Mouse (Mus musculus) liver, embryonic 16.5 days (tissue): Measurements from ENCODE around the gene Lyz1. TPM values are rescaled to one million over a fixed set of nuclear protein-coding genes. Genes with fewer than 3 reads are reported as not detected.
"Not testable (repeated sequence)": the region's sequence is repeated elsewhere in the genome, so short reads cannot be mapped to it uniquely, and the experiment has no call there.

ENCODE experiments used
- ATAC-seq: fragments of 200-750 bp; cut with Nextera tagmentation; 2 replicates; pipeline ENCODE4 v1.8.0; 2017; ENCODE audit warnings: low read depth, mild to moderate bottlenecking, moderate number of reproducible peaks, moderate library complexity
- H3K27ac ChIP-seq: fragments of 300-500 bp; sonication (generic); 2 replicates; pipeline ENCODE4 v1.5.1; 2014; ENCODE audit warnings: mild to moderate bottlenecking, low read length
- H3K27me3 ChIP-seq: fragments of 300-500 bp; sonication (generic); 2 replicates; pipeline ENCODE4 v1.6.1; 2014; ENCODE audit warnings: low read depth, low read length, mixed read lengths; ENCODE audit not compliant: control insufficient read depth, insufficient read depth
- H3K36me3 ChIP-seq: fragments of 300-500 bp; sonication (generic); 2 replicates; pipeline ENCODE4 v1.6.1; 2014; ENCODE audit warnings: mild to moderate bottlenecking; ENCODE audit not compliant: control insufficient read depth, insufficient read depth
- H3K4me1 ChIP-seq: fragments of 300-500 bp; sonication (generic); 2 replicates; pipeline ENCODE4 v1.6.1; 2014; ENCODE audit warnings: low read depth, low read length, mixed read lengths; ENCODE audit not compliant: control insufficient read depth
- H3K4me2 ChIP-seq: fragments of 300-500 bp; sonication (generic); 2 replicates; pipeline ENCODE4 v1.6.1; 2014; ENCODE audit warnings: low read depth, low read length, mixed read lengths
- H3K4me3 ChIP-seq: fragments of 300-500 bp; sonication (generic); 2 replicates; pipeline ENCODE4 v1.5.1; 2014; ENCODE audit warnings: low read depth, mild to moderate bottlenecking, low read length
- H3K9ac ChIP-seq: fragments of 300-500 bp; sonication (generic); 2 replicates; pipeline ENCODE4 v1.6.1; 2014; ENCODE audit warnings: low read depth, low read length
- H3K9me3 ChIP-seq: fragments of 300-500 bp; sonication (generic); replicated peaks from 2 replicates; pipeline ENCODE4 v1.6.1; 2016; ENCODE audit warnings: low read length; ENCODE audit not compliant: control insufficient read depth
- WGBS: fragments of 180-500 bp; shearing (Covaris S2); extraction: QIAGEN DNeasy Blood & Tissue Kit; methylation state at CpG from one replicate; pipeline ENCODE4 v1.1.7; 2014; ENCODE audit not compliant: insufficient replicate concordance; 5-methylcytosine and 5-hydroxymethylcytosine counted together
- polyA plus RNA-seq: library from polyadenylated mRNA; unstranded; fragments of >200 nt; fragmentation: Nextera tagmentation; extraction: Ambion mirVana; gene quantifications from 2 replicates; pipeline ENCODE4 v1.2.1, GENCODE M21; 2015

Lyz1 gene
- polyA plus RNA-seq, 1 experiment from 2014 or later = 0.25 TPM

DNA sequence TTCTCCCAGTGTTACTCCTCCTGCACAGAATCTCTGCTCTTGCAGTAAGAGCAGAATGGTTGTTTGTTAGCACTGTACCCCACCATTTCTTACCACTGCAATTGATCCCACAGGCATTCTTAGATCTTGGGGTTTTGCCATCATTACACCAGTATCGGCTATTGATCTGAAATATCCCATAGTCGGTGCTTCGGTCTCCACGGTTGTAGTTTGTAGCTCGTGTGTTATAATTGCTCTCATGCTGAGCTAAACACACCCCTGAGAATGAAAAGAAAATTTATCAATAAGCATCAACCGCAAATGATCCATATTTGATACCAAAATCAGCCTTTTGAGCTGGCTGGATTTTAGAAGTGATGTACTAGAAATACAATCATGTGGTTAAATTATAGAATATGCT is 1.7 kb downstream of the Lyz1 start:
- H3K4me1 ChIP-seq, H3K4me3 ChIP-seq, H3K9ac ChIP-seq, H3K27ac ChIP-seq, H3K27me3 ChIP-seq, ATAC-seq, H3K9me3 ChIP-seq, H3K4me2 ChIP-seq, H3K36me3 ChIP-seq: not testable (repeated sequence)
- WGBS = 70% methylated on average over 6 of the region's 6 CpGs

DNA sequence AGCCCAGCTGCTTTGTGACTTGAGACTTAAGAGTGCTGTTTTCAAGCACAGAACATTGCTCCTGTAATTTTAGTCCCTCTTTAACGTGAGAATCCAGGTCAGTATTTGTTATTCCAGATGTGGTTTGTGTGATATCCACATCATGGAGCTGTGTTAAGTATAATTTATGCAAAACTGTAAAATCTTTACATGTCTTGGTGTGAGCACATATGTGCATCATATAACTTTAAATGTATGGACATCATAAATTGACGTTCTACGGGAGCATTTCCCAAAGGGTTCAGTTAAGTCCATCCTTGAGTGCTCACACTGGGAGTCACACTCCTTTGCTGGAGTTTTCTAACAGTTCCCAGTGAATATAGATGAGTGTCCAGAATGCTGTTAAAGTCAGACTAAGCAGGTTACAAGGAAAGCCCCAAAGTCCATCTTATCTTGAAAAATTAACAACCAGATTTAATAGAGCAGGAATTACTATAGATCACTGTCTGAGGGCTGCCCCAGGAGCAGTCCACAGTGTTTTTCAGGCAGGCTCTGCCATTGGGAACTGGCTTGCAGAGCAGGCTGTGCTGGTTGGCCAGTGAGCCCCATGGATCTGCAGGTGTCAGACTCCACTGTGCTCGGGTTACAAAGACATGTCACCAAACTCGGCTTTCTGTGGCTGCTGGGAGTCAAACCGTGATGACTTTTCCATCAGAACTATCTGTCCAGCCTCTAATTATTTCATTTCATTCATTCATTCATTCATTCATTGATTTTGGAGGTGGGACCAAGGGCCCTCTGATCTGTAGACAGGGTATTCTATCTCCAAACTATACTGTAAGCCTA is 2.4 kb downstream of the Lyz1 start:
- H3K9me3 ChIP-seq = no peaks in the 10 kb centered on the region
- 48% methylated on average over 6 of the region's 6 CpGs for WGBS
- H3K27me3 ChIP-seq = no peaks in the 10 kb centered on the region
- H3K4me3 ChIP-seq = no peak overlapping the region
- no peak overlapping the region for H3K27ac ChIP-seq
- no peak overlapping the region for H3K9ac ChIP-seq
- H3K36me3 ChIP-seq = no peaks in the 10 kb centered on the region
- no peaks in the 10 kb centered on the region for H3K4me1 ChIP-seq
- ATAC-seq = no peak
- H3K4me2 ChIP-seq = no peak overlapping the region

DNA sequence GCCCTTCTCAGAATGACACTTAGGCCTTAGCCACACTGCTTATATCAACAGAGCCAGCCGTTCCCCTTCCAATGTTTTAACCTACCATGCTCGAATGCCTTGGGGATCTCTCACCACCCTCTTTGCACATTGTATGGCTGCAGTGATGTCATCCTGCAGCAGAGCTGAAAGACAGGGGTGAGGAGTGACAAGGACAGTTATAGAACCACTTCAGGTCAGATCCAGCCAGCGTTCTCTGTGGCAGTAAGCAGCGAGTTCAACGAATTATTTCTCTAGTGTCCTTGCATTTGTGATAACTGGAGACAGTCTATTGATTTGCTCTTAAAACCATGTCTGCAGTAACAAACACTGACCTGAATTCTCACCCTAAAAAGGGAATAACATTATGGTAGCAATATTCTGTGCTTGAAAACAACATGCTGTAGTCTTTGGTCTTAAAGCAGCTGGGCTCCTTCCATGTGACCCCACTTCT is 3.6 kb downstream of the Lyz1 start:
- H3K4me3 ChIP-seq, H3K4me2 ChIP-seq, ATAC-seq, H3K4me1 ChIP-seq, H3K27me3 ChIP-seq, H3K9me3 ChIP-seq, H3K9ac ChIP-seq, H3K27ac ChIP-seq, H3K36me3 ChIP-seq: not testable (repeated sequence)
- WGBS = 60% methylated on average over 5 of the region's 5 CpGs

DNA sequence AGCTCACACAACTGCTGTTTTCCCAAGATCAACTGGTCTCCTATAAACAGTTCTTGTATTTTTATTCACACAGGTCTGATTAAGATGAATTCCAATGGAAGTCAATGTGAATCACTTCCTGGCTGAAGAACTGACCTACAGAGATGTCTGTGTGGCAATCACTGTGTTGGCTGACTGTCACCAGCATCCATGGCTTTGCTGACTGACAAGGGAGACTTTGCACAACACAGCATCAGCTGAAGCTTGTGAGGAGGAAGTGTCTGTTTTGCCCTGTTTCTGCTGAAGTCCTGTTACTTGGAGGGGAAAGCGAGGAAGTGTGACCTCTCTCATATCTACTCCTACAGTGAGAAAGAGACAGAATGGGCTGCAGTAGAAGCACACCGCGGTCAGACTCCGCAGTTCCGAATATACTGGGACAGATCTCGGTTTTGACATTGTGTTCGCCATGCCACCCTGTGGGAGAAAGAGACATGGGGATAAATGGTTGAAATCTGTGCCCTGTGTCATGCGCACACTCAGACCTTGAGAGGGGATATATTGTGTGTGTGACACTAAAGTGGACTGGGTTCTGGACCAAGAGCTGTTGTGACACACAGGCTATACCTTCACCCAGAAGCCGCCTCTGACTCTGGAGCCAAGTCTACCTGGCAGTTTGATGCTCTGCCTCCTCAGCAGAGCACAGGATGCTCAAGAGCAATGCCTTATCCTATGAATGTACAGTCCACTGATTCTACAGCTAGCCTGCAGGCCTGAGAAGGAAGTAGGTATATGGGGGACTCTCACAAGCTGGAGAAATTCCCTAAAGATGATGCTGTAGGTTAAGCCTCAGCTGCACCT is 4.3 kb downstream of the Lyz1 start:
- WGBS = 71% methylated on average over 9 of the region's 9 CpGs
- 0 out of 2 replicates have a peak, but pooled peaks have one; percentile 19 for ATAC-seq
- Histone ChIP-seq H3K4me1 (no peaks in the 10 kb centered on the region), H3K27ac (no peak overlapping the region), H3K9ac (no peak overlapping the region), H3K27me3 (no peaks in the 10 kb centered on the region), H3K4me3 (no peak overlapping the region), H3K9me3 (no peaks in the 10 kb centered on the region), H3K4me2 (no peak overlapping the region), H3K36me3 (no peaks in the 10 kb centered on the region)

DNA sequence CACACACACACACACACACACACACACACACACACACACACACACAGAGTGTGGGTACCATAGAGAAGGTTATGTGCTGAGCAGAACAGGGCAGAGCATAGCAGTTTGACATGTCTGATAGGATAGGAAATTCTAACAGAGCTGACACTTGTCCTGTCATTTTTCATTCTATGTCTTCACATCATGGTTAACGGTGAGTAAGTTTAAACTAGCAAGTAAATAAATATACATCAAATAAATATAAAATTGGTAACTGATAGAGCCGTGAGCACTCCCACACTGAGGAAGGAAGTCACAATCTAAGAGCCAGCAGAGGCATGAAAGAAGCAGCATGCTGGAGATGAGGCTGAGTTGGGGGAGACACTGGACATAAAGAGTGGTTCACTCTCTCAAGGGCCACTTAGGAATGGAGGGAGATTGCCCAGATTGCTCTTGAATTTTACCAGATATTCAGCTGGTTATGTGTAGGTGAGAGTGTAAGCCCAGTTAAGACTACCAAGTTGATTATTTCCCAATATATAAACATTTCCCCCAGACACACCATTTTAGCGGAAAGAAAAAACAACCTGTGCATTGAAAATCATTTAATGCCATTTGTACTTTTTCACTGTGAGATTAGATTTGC is 5.3 kb downstream of the Lyz1 start:
- Histone ChIP-seq H3K27ac (no peak overlapping the region), H3K27me3 (no peaks in the 10 kb centered on the region), H3K9me3 (no peaks in the 10 kb centered on the region), H3K4me2 (no peak overlapping the region), H3K4me3 (no peak overlapping the region), H3K4me1 (no peaks in the 10 kb centered on the region), H3K36me3 (no peaks in the 10 kb centered on the region), H3K9ac (no peak overlapping the region)
- ATAC-seq = no peak
- 53% methylated on average over 3 of the region's 3 CpGs for WGBS

DNA sequence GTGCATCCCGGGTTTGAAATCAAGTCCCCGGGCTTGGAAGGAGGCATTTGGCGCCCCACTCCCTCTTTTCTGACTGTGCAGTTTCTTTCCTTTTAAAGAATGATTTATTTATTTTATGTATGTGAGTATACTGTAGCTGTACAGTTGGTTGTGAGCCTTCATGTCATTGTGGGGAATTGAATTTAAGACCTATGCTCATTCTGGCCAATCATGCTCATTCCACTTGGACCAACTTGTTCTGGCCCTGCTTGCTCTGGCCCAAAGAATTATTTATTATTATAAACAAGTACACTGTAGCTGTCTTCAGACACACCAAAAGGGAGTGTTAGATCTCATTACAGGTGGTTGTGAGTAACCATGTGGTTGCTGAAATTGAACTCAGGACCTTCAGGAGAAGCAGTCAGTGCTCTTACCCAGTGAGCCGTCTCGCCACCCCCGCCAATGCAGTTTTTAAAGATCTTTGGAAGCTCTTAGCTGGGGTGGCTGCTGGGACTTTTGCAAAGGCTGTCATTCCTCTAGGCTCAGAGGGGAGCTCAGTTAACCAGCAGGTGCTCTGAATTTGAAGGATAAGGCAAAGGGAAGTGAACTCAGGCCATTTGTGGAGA is 6.2 kb downstream of the Lyz1 start:
- Histone ChIP-seq H3K9me3 (no peaks in the 10 kb centered on the region), H3K4me1 (no peaks in the 10 kb centered on the region), H3K9ac (no peak overlapping the region), H3K4me3 (no peak overlapping the region), H3K27ac (no peak overlapping the region), H3K27me3 (no peaks in the 10 kb centered on the region), H3K36me3 (no peaks in the 10 kb centered on the region), H3K4me2 (no peak overlapping the region)
- ATAC-seq = no peak
- whole genome bisulfite sequencing = 68% methylated on average over 6 of the region's 6 CpGs

DNA sequence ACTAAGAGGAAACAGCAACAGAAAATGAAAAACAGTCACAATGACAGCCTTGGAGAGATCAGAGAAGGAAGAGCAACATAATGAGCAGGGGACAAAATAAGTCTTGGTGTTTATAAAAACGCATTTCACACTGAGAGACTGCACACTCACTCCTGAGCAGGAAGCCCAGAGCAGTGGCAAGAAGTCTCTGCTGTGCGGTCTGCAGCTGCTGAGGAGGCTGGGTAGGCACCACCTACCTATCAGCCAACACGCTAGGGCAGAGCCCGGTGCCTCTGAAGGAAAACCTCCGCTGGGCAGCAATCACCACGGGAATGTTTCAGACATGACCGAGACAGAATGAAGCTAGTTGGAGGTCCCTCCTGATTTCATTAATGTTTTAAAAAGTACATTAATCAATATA is 7.1 kb downstream of the Lyz1 start:
- 19% methylated on average over 3 of the region's 7 CpGs for WGBS
- not testable (repeated sequence) for H3K4me2 ChIP-seq, H3K27ac ChIP-seq, H3K9me3 ChIP-seq, H3K36me3 ChIP-seq, H3K4me3 ChIP-seq, H3K4me1 ChIP-seq, ATAC-seq, H3K27me3 ChIP-seq, H3K9ac ChIP-seq

DNA sequence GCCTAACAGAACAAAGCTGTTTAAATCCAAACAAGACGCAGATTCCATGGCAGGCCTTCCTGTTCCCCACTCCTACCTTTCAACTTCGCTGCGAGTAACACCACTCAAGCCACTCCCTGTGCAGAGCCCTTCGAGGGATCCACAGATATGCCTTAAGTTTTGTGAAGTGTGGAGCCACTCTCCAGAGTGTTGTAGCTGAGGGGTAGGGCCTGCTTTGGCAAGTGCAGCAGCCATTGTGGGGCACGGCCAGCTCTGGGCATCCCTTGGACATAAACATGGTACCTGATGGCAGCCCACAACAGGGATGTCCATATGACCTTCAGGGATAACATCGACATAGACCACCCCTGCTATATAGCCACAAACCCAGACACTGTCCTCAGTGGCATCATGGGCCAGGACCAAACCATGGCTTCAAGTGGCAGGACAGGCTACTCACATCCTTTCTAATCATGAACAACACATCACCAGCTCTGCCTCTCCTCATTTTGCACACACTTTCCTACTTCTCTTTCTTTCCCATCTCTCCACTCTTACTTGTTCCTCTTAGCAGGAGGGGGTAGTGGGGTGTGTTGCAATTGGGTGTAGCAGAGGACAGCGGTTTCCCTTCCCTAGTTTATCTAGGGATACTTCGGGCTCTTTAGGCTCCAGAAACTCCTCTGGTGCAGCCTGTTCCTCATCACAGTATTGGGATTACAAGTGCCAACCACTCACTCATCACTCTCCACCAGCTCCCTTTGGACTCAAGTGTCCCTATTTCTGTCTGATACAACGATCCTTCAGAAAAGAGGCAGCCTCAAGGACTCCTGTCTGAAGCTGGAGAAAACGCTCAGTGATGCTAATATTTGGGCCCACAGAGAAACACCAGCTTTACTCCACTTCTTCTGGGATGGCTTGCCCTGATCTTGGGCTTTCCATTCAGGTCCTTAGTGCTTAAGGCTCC is 7.8 kb downstream of the Lyz1 start:
- ATAC-seq = no peak
- Histone ChIP-seq H3K36me3 (no peaks in the 10 kb centered on the region), H3K4me2 (no peak overlapping the region), H3K27me3 (no peaks in the 10 kb centered on the region), H3K9ac (no peak overlapping the region), H3K4me3 (no peak overlapping the region), H3K9me3 (no peaks in the 10 kb centered on the region), H3K27ac (no peak overlapping the region), H3K4me1 (no peaks in the 10 kb centered on the region)
- 54% methylated on average over 10 of the region's 10 CpGs for WGBS
